Mouse (Mus musculus) ovary, postnatal 14 days (tissue): Measurements from ENCODE around the gene Sergef.

Experiments
- DNase-seq: peaks from one replicate; pipeline ENCODE4 v3.0.0; 2022; ENCODE audit warnings: low spot score

Sergef gene

GRCm38 (mm10) chr7:46403616-46404485 lies 235.8 kb downstream of the Sergef start:
- no peak for DNase-seq

DNA sequence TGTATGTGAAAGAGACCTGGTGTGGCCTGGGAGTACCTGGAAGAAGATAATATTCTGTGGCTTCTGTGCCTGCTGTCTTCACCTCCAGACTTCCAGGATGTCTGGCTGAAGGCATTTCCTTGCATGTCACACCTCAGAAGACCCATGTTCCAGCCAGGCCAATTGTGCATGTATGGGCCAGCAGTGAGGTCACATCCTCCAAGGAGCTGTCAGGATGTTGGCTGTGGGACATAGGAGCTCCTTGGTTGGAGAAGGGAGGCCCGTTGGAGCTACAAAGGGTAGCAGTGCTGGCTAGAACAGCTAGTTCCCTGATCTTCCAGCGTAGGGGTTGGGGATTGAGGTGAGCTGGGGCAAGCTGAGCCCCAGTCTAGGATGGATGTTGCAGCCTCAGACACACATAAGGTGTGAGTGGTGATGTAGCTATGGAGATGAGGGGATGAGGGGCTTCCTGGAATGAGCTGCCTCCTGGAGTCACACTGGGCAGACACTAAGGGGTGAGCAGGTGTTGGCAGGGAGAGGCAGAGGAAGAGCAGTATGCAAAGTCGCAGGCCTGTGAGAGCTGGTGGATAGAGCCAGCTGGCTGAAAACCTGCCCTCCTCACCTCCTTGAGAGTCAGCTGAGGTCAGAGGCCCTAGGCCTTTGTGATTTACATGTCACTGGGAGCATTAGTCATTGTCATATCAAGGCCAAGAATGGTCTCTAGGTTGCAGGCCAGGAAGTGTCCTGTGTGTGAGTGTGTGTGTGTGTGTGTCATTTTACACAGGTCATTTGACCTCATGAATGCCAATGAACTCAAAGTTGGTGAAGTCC lies 238.0 kb downstream of the Sergef start:
- DNase-seq = no peak

DNA sequence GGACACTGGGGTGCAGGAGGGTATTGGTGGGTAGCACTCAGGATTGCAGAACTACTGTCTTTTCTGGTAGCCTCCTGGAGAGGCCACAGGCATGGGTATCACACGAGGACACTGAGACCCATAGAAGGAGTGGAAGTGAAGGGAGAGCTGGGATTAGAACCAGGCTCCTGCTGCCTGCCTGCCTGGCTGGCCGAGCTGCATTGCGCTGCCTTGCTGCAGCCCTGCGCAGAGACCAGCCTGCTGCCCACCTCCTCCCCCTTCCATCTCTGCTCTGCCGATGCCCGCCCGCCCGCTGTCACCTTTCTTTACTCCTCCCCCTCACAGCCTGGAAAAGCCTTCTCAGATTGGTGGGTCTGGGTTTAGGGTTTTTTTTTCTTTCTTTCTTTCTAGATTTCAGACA lies 239.3 kb downstream of the Sergef start:
- no peak for DNase-seq

GRCm38 (mm10) chr7:46399676-46400075 lies 239.9 kb downstream of the Sergef start:
- DNase-seq = no peak

DNA sequence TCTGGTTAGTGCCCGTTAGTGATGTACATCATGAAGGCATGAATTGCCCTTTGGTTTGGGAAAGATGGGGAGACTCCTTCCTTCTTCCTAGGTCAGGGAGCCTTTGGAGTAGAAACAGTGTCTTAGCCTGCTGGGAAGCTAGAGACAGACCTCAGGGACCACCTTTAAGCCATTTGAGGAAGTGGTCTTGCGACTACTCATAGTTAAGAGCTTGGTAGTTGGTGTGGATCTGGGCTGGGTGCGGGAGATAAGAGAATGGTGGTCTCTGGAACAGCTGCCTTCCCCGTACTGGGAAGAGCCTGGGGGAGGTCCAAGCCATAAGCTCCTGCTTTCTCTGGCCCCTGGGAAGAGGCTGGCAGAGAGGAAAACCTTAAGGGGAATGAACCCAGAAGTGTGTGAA lies 241.0 kb downstream of the Sergef start:
- no peak for DNase-seq

- no peak for DNase-seq
Measured at GRCm38 (mm10) chr7:46397732-46398333, 241.8 kb downstream of the Sergef start.

DNA sequence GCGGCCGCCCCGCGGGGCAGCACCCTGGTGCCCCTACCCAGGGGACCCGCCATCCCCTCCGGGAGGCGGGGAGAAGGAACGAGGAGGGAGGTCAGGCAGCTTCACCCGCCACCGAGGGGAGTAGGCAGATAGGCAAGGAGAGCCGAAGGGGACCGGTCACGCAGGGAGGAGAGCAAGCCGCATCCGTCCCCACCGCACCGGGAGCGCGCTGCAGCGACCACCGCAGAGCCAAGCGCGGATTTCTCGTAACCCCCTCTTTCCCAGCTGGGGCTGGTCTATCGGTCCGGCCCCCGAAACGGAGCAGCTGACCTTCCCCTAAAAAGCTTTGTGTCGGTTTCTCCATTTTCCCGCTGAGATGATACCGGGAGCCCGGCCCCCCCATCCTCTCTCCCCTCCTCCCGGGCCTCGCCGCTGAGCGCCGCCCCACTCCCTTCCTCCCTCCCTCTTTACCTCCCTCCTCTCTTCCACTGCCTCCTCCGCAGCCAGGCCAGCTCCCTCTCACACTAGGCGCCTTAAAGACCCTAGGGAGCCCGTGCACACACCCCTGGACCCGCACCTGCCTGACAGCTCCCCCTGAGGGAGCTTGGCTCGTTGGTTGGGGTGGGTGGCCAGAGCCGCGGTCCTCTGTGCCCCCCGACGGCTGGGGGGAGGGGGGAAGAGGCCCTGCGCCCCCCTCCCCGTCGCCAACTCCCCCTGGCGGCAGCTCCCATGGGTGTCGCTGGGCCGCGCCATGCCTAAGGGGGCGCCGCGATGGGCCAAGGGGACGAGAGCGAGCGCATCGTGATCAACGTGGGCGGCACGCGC lies 242.5 kb downstream of the Sergef start:
- no peak for DNase-seq

- DNase-seq = peak; percentile 83
Measured at GRCm38 (mm10) chr7:46396231-46396927, 243.2 kb downstream of the Sergef start, which contains the start of gene Kcnc1. TSS of gene Kcnc1 (plus strand) at chr7:46396497.

DNA sequence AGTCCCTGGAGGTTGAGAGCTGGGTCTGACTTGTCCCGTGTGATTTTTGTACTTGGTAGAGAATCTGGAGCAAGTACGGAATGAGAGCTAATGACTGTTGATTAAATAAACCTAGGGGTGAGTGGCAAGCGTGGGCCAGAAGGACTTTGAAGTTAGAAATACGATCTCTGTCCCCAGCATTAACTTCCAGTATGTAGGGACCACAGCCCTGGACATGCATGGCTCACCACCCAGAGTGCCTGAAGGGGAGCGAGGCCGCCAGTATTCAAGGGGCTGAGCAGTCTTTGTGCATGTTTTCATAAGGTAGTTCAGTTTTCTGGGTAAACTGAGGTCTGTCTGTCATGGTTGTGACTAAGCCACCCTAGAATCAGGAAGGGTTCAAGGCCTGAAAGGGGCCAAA lies 244.0 kb downstream of the Sergef start:
- no peak for DNase-seq

- DNase-seq = no peak
Measured at GRCm38 (mm10) chr7:46394933-46395332, 244.7 kb downstream of the Sergef start.

DNA sequence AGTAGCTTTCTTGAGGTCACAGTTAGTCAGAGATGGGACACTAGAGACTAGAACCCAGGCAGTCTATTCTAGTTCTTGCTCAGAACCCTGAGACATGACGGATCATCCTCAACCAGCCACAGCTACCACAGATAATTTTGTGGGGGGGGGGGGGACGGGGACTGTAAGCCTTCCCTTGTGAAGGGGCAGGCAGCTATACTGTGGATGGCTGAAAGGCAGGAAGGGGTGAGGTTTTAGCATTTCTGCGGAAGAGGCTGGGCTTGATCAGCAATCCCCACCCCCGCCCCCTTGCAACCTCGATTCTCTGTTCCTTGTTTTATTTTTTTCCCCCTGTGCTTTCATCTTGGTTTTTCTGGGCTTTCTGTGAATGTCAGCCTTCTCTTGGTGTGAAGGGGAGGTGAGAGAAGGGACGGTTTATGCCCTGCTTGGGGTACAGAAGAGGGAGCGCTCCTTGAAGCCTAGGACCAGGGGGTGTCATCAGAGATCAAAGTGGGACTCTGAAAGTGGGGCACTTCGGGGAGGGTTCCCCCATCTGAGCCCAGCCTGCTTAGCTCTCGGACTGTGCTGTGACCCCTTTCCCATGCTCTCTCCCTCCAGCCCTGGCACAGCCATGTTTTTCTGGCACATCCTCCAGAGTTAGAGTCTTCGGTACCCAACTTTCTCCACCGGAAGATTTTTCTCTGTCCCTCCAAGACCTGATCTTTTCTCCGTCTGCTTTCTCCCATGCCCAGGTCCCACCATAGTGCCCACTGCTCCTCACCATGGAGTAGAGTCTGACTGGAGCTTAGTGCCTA lies 245.7 kb downstream of the Sergef start:
- no peak for DNase-seq
